Mouse (Mus musculus) embryonic facial prominence, embryonic 15.5 days (tissue): ENCODE measurements around the gene Cideb. TPM values are rescaled to one million over a fixed set of nuclear protein-coding genes. Genes with fewer than 3 reads are reported as not detected.

Source experiments
- ATAC-seq: fragments of 200-750 bp; cut with Nextera tagmentation; 2 replicates; pipeline ENCODE4 v1.8.0; 2017; ENCODE audit warnings: low read depth, moderate TSS enrichment; ENCODE audit not compliant: insufficient number of reproducible peaks, low FRiP score, low TSS enrichment
- H3K27ac ChIP-seq: fragments of 300-500 bp; sonication (generic); replicated peaks from 2 replicates; pipeline ENCODE4 v1.5.1; 2015; ENCODE audit warnings: mild to moderate bottlenecking, inconsistent platforms
- H3K27me3 ChIP-seq: fragments of 300-500 bp; sonication (generic); 2 replicates; pipeline ENCODE4 v1.6.1; 2015; ENCODE audit warnings: inconsistent platforms
- H3K36me3 ChIP-seq: fragments of 300-500 bp; sonication (generic); 2 replicates; pipeline ENCODE4 v1.6.1; 2015; ENCODE audit warnings: mild to moderate bottlenecking, inconsistent platforms
- H3K4me1 ChIP-seq: fragments of 300-500 bp; sonication (generic); 2 replicates; pipeline ENCODE4 v1.6.1; 2015; ENCODE audit warnings: inconsistent platforms
- H3K4me2 ChIP-seq: fragments of 300-500 bp; sonication (generic); replicated peaks from 2 replicates; pipeline ENCODE4 v1.6.1; 2015; ENCODE audit warnings: mild to moderate bottlenecking, inconsistent platforms
- H3K4me3 ChIP-seq: fragments of 300-500 bp; sonication (generic); replicated peaks from 2 replicates; pipeline ENCODE4 v1.5.1; 2015; ENCODE audit warnings: mild to moderate bottlenecking, inconsistent platforms
- H3K9ac ChIP-seq: fragments of 300-500 bp; sonication (generic); 2 replicates; pipeline ENCODE4 v1.6.1; 2015; ENCODE audit warnings: inconsistent platforms
- H3K9me3 ChIP-seq: fragments of 300-500 bp; sonication (generic); replicated peaks from 2 replicates; pipeline ENCODE4 v1.6.1; 2016; ENCODE audit warnings: inconsistent platforms
- WGBS: fragments of 180-500 bp; shearing (Covaris S2); methylation state at CpG from one replicate; pipeline ENCODE4 v1.1.7; 2015; 5-methylcytosine and 5-hydroxymethylcytosine counted together
- polyA plus RNA-seq: library from polyadenylated mRNA; unstranded; fragments of >200 nt; fragmentation: Nextera tagmentation; extraction: Ambion mirVana; gene quantifications from 2 replicates; pipeline ENCODE4 v1.2.1, GENCODE M21; 2015

Cideb gene
- polyA plus RNA-seq, 1 experiment from 2014 or later = 0.60 TPM

GRCm38 (mm10) chr14:55707397-55707796 lies 50.9 kb downstream of the Cideb start:
- 78% methylated on average over 5 of the region's 5 CpGs for WGBS
- no peaks in the 10 kb centered on the region for H3K9me3 ChIP-seq
- H3K36me3 ChIP-seq = no peaks in the 10 kb centered on the region
- no peak overlapping the region for H3K27ac ChIP-seq
- no peak overlapping the region for H3K4me3 ChIP-seq
- ATAC-seq = no peak
- no peak overlapping the region for H3K4me2 ChIP-seq
- H3K9ac ChIP-seq = no peak overlapping the region
- H3K27me3 ChIP-seq = peaks cover 2% of the 10 kb centered on the region; the same call in 1 of the 2 replicates
- H3K4me1 ChIP-seq = no peaks in the 10 kb centered on the region

- H3K4me1 ChIP-seq = no peaks in the 10 kb centered on the region
- H3K27ac ChIP-seq = no peak overlapping the region
- no peak overlapping the region for H3K4me2 ChIP-seq
- 87% methylated on average over 8 of the region's 8 CpGs for WGBS
- no peak for ATAC-seq
- H3K27me3 ChIP-seq = no peaks in the 10 kb centered on the region
- no peaks in the 10 kb centered on the region for H3K9me3 ChIP-seq
- H3K9ac ChIP-seq = no peak overlapping the region
- H3K4me3 ChIP-seq = no peak overlapping the region
- H3K36me3 ChIP-seq = no peaks in the 10 kb centered on the region
Observed at GRCm38 (mm10) chr14:55706051-55706600, 52.1 kb downstream of the Cideb start.

Other genes with a start within 250 kb of the Cideb start
- gene Cpne6, start 248.0 kb downstream of the Cideb start, polyA plus RNA-seq = 1.1 and 1.6 TPM in 2 replicates
- not detected in 2 replicates for gene Nrl, start 233.5 kb downstream of the Cideb start, polyA plus RNA-seq
- gene Pck2, start 218.2 kb downstream of the Cideb start, polyA plus RNA-seq = 38.3 and 48.2 TPM in 2 replicates
- 59.3 and 61.7 TPM in 2 replicates for gene Dcaf11, start 198.5 kb downstream of the Cideb start, polyA plus RNA-seq
- gene A730061H03Rik, start 198.1 kb downstream of the Cideb start, polyA plus RNA-seq = 1.6 and 3.0 TPM in 2 replicates
- 24.8 and 29.7 TPM in 2 replicates for gene Fitm1, start 182.8 kb downstream of the Cideb start, polyA plus RNA-seq
- 129 and 134 TPM in 2 replicates for gene Psme1, start 180.3 kb downstream of the Cideb start, polyA plus RNA-seq
- gene Emc9, start 173.2 kb downstream of the Cideb start, polyA plus RNA-seq = 9.7 and 11.6 TPM in 2 replicates
- 238 and 259 TPM in 2 replicates for gene Psme2, start 167.3 kb downstream of the Cideb start, polyA plus RNA-seq
- 17.9 and 18.1 TPM in 2 replicates for gene Rnf31, start 166.8 kb downstream of the Cideb start, polyA plus RNA-seq
- 12.8 and 17.3 TPM in 2 replicates for gene Irf9, start 154.9 kb downstream of the Cideb start, polyA plus RNA-seq
- gene Rec8, start 140.4 kb downstream of the Cideb start, polyA plus RNA-seq = 2.3 and 2.9 TPM in 2 replicates
- 122 and 129 TPM in 2 replicates for gene Ipo4, start 122.5 kb downstream of the Cideb start, polyA plus RNA-seq
- gene Gm49378, start 120.6 kb downstream of the Cideb start, polyA plus RNA-seq = 0.75 and 1.4 TPM in 2 replicates
- 114 and 118 TPM in 2 replicates for gene Tm9sf1, start 114.7 kb downstream of the Cideb start, polyA plus RNA-seq
- 0.61 and 1.2 TPM in 2 replicates for gene Tssk4, start 108.3 kb downstream of the Cideb start, polyA plus RNA-seq
- gene Mdp1, start 98.0 kb downstream of the Cideb start, polyA plus RNA-seq = 57.4 and 57.9 TPM in 2 replicates
- 68.1 and 68.6 TPM in 2 replicates for gene Gmpr2, start 86.5 kb downstream of the Cideb start, polyA plus RNA-seq
- gene Nedd8, start 86.3 kb downstream of the Cideb start, polyA plus RNA-seq = 548 and 555 TPM in 2 replicates
- 34.0 and 38.0 TPM in 2 replicates for gene Tinf2, start 76.6 kb downstream of the Cideb start, polyA plus RNA-seq
- 27.3 and 28.0 TPM in 2 replicates for gene Tgm1, start 44.5 kb downstream of the Cideb start, polyA plus RNA-seq
- 30.3 and 33.8 TPM in 2 replicates for gene Rabggta, start 36.2 kb downstream of the Cideb start, polyA plus RNA-seq
- gene Dhrs1, start 12.8 kb downstream of the Cideb start, polyA plus RNA-seq = 87.3 and 90.0 TPM in 2 replicates
- gene Nop9, start 12.8 kb downstream of the Cideb start, polyA plus RNA-seq = 37.3 and 39.0 TPM in 2 replicates
- 0.95 and 1.4 TPM in 2 replicates for gene Ltb4r2, start 3.0 kb upstream of the Cideb start, polyA plus RNA-seq
- gene Ltb4r1, start 7.5 kb upstream of the Cideb start, polyA plus RNA-seq = 1.8 and 2.1 TPM in 2 replicates
- gene Adcy4, start 25.6 kb upstream of the Cideb start, polyA plus RNA-seq = 17.4 and 22.2 TPM in 2 replicates
- 34.5 and 41.3 TPM in 2 replicates for gene Ripk3, start 30.4 kb upstream of the Cideb start, polyA plus RNA-seq
- gene Nfatc4, start 64.7 kb upstream of the Cideb start, polyA plus RNA-seq = 106 and 115 TPM in 2 replicates
- gene Nynrin, start 95.6 kb upstream of the Cideb start, polyA plus RNA-seq = 20.8 and 25.0 TPM in 2 replicates
- 0.33 and 0.35 TPM in 2 replicates for gene Cbln3, start 125.9 kb upstream of the Cideb start, polyA plus RNA-seq
- 18.8 and 19.9 TPM in 2 replicates for gene Khnyn, start 126.5 kb upstream of the Cideb start, polyA plus RNA-seq
- gene Sdr39u1, start 141.8 kb upstream of the Cideb start, polyA plus RNA-seq = 73.9 and 79.1 TPM in 2 replicates
- 320 and 374 TPM in 2 replicates for gene Cma1, start 186.2 kb upstream of the Cideb start, polyA plus RNA-seq
- gene Cma2, start 192.5 kb upstream of the Cideb start, polyA plus RNA-seq = 0.67 and 0.88 TPM in 2 replicates